Mouse (Mus musculus): ENCODE measurements around the gene Vrk1.
A peak's percentile ranks its signal among the peaks of the same experiment; 100 is the strongest.

The Vrk1 gene

GRCm38 (mm10) chr12:106010065-106010915, at the start of gene Vrk1:
Vrk1 (plus strand) TSS chr12:106010228.
- DNase-seq (ENCODE audit: low spot score in 2 of 2), result peak; percentile 92 to 94

GRCm38 (mm10) chr12:105960592-105961330, 49.3 kb upstream of the Vrk1 start:
- DNase-seq (ENCODE audit: low spot score in 2 of 2), result no peak

DNA sequence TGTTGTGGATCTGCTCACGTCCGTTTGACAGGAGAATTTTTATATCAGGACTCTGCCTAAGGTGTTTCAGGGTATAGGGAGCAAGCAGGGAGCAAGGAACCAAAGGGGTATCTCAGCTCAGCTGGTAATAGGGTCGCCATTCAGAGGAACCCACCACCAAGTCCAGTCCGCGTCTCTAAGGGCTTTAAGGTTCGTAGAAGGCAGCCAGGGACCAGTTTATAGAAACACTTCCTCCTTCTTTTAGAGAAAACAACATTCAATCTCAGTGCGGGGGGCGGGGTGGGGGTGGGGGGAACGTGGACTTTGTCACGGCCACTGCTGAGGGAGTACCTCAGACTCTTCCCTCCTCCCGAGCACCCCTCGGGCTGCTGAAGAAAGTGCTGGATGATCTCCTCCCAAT, 48.4 kb upstream of the Vrk1 start:
- no peak for DNase-seq (ENCODE audit: low spot score in 2 of 2)

- peak; percentile 82 to 89 for DNase-seq (ENCODE audit: low spot score in 2 of 2)
These were observed 47.7 kb upstream of the Vrk1 start for GRCm38 (mm10) chr12:105962103-105963011.

DNA sequence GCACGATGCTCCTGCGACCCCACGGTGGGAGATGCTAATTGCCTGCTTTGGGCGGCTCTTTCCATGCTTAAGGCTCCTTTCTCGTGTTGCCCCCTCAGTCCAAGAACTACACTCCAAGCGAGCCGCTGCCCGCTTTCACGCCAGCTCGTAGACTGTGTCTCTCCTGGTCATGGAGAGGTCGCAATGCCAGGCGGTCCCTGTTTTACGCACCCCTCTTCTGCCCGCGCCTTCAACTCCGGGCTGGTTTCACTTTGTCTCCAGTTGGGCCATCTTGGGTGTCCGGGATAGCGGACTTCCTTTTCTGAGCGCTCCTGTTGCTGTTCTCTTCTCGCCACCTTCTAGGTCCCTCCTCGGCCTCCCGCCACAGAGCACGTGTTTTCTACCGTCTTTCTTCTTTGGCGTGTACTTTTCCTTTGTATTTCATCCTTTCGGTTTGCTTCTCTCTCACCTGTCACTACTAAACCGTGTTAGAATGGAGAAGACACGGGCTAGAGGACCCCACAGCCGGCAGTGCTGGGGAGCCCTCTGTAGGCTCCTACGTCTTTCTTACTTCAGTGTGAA, 46.9 kb upstream of the Vrk1 start:
- DNase-seq (ENCODE audit: low spot score in 2 of 2), result no peak

GRCm38 (mm10) chr12:105966887-105967637, 43.0 kb upstream of the Vrk1 start:
- no peak for DNase-seq (ENCODE audit: low spot score in 2 of 2)

DNA sequence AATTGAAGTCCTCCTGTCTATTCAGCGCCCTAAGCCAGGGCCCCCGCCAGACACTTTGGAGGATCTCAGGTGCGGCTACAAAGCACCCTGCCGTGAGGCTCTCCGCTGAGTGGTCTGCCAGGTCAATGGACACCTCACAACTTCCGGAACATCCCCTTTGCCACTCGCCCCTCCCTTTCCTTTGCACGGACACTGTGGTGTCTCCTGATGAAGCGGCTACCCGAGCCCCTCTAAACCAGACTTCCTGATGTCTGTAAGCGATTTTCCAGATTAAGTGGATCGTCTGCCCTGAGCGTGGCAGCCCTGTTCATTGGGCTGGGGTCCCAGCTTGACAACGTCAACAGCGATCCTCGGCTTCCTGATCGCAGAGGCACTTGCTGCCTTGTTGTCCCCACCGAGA, 42.2 kb upstream of the Vrk1 start:
- DNase-seq (ENCODE audit: low spot score in 2 of 2), result no peak

GRCm38 (mm10) chr12:105971182-105971581, 38.8 kb upstream of the Vrk1 start:
- DNase-seq (ENCODE audit: low spot score in 2 of 2), result no peak

GRCm38 (mm10) chr12:105972673-105973072, 37.4 kb upstream of the Vrk1 start:
- no peak for DNase-seq (ENCODE audit: low spot score in 2 of 2)

GRCm38 (mm10) chr12:105973691-105974090, 36.3 kb upstream of the Vrk1 start:
- DNase-seq (ENCODE audit: low spot score in 2 of 2), result no peak

DNA sequence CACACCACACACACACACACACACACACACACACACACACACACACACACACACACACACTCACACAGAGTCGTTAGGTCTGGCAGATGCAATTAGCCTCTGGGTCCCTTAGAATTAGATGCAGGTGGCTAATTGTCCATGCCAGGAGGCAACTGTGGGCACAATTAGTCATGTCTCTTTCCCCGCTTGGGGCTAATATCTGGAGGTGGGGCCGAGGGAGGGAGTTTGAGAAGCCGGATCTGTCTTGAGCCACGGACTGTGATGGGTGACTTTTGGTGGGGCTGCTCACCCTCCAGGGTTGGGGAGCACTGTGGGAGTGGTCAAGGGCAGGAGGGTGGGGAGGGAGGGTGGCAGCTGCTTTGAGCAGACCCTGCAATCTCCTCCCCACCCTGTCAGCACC, 35.9 kb upstream of the Vrk1 start:
- no peak for DNase-seq (ENCODE audit: low spot score in 2 of 2)

GRCm38 (mm10) chr12:105981121-105981973, 28.7 kb upstream of the Vrk1 start:
- DNase-seq (ENCODE audit: low spot score in 2 of 2), result no peak

DNA sequence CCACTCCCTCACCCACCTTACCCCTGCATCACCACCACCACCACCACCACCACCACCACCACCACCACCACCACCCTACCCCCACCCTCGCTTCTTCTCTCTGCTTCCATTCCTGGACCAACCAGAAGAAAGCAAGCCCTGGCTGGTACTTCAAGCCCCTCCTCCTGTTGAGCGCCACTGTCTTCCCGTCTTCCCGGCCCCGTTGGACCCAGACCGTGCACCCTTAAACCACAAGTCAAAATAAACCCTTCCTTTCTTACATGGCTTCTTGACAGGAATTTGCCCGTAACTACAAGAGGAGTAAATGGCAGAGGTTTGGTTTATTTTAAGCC, 28.1 kb upstream of the Vrk1 start:
- DNase-seq (ENCODE audit: low spot score in 2 of 2), result no peak

DNA sequence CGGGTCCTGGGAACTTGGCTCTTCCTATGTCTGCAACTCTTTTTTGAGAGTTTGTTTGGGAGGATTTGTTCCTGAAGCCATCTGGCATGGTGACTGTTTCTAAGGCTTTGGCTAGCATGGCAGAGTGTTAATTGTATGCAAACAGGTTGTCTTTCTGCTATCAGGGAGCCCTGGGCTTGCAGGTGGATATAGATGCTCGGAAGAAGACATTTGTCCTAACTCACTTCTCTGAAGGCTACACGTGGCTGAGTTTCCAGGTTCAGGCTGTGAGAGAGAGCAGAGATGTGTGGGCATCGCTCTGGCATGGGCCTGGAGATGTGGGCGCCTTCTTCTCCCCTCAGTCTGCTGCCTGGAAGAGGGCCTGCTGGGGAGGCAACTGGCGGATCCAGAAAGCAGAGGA, 27.4 kb upstream of the Vrk1 start:
- DNase-seq (ENCODE audit: low spot score in 2 of 2), result no peak

DNA sequence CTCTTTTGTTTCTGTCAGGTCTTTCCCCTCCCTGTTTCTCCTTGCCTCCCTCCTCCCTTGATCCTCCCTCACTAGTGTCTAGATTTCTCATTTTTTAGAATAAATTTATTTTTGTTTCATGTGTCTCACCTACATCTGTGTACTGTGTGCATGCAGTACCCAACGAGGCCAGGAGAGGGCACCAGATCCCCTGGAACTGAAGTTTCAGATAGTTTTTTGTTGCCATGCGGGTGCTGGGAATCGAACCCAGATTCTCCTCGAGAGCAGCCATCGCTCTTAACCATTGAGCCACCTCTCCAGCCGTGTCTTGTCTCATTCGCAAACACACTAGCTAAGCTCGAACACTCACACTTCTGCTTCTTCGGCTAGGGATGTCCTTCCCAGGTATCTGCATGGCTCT, 26.5 kb upstream of the Vrk1 start:
- DNase-seq (ENCODE audit: low spot score in 2 of 2), result no peak

DNA sequence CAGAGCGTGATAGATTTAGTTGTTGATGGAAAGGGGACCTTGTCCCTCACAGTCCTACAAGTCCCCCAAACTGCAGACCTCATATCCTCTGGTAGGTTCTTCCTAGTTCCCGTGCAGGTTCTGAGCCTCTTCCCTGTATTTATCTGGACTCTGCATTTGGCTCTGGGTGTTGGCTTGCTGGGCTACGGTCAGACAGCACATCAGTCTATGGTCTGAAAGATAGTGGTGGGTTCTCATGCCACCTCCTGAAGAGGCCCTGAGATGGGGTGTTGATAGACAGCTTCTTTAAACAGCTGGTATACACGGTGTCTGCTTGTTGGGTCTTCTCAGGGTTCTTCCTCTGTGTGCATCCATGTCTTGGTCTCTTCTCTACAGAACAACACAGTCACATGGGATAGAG, 21.6 kb upstream of the Vrk1 start:
- no peak for DNase-seq (ENCODE audit: low spot score in 2 of 2)

GRCm38 (mm10) chr12:105992756-105993155, 17.3 kb upstream of the Vrk1 start:
- DNase-seq (ENCODE audit: low spot score in 2 of 2), result no peak

DNA sequence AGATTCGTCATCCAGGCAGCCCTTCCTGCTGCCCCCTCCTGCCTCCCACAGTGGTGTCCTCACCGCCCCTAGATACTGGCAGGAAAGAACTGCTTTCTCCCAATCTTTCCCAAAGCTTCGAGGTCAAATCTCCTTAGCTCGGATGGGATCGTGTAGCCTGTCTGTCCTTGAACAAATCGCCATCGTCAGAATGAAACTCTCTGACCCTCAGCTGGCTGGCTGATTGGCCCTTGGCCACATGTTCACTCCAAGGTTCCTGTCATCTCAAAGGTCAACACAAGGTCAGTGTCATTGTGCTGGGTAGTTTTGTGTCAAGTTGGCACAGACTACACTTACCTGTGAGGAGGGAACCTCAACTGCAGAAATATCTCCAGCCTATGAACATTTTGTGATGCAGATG, 16.7 kb upstream of the Vrk1 start:
- DNase-seq (ENCODE audit: low spot score in 2 of 2), result no peak

GRCm38 (mm10) chr12:105995940-105996339, 14.1 kb upstream of the Vrk1 start:
- no peak for DNase-seq (ENCODE audit: low spot score in 2 of 2)

All from urinary bladder, postnatal 4 days (tissue).